Mouse (Mus musculus): ENCODE measurements around the gene Ceacam20.
"Not testable (repeated sequence)": the region's sequence is repeated elsewhere in the genome, so short reads cannot be mapped to it uniquely, and the experiment has no call there.

Ceacam20 gene

GRCm38 (mm10) chr7:19964985-19965579 lies at the start of gene Ceacam20:
Gene Ceacam20 (plus strand): TSS chr7:19965412.
- DNase-seq (ENCODE audit: low read depth in 2 of 2, low spot score in 2 of 2), result no peak

DNA sequence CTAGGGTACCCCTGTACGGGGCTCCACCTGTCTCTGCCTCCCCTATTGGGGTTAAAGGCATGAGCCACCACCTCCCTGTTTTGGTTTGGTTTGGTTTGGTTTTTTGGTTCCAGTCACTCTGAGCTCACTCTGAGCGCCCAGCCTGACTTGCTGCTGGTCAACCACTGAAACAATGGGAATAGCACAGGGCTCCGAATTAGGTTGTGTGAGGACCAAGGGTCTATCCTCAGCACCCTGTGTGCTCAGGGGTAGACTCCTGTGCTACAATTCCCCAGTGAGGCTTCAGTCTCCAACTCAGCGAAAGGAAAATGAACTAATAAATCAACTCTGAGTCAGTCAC lies 45.1 kb upstream of the Ceacam20 start:
- DNase-seq (ENCODE audit: low read depth in 2 of 2, low spot score in 2 of 2), result no peak

- DNase-seq (ENCODE audit: low read depth in 2 of 2, low spot score in 2 of 2), result peak; percentile 41 to 51
These were observed 44.5 kb upstream of the Ceacam20 start, which contains the start of gene Pvr for GRCm38 (mm10) chr7:19920506-19921261. Gene Pvr (minus strand): TSS chr7:19921160.

GRCm38 (mm10) chr7:19923354-19923753 lies 41.9 kb upstream of the Ceacam20 start:
- no peak for DNase-seq (ENCODE audit: low read depth in 2 of 2, low spot score in 2 of 2)

GRCm38 (mm10) chr7:19923797-19924196 lies 41.4 kb upstream of the Ceacam20 start:
- DNase-seq (ENCODE audit: low read depth in 2 of 2, low spot score in 2 of 2), result no peak

GRCm38 (mm10) chr7:19925376-19925775 lies 39.8 kb upstream of the Ceacam20 start:
- DNase-seq (ENCODE audit: low read depth in 2 of 2, low spot score in 2 of 2), result no peak

GRCm38 (mm10) chr7:19926849-19927480 lies 38.2 kb upstream of the Ceacam20 start:
- peak in 1 of 2 experiments; percentile 60 for DNase-seq (ENCODE audit: low read depth in 2 of 2, low spot score in 2 of 2)

- no peak for DNase-seq (ENCODE audit: low read depth in 2 of 2, low spot score in 2 of 2)
These were observed 36.7 kb upstream of the Ceacam20 start for GRCm38 (mm10) chr7:19928486-19928885.

DNA sequence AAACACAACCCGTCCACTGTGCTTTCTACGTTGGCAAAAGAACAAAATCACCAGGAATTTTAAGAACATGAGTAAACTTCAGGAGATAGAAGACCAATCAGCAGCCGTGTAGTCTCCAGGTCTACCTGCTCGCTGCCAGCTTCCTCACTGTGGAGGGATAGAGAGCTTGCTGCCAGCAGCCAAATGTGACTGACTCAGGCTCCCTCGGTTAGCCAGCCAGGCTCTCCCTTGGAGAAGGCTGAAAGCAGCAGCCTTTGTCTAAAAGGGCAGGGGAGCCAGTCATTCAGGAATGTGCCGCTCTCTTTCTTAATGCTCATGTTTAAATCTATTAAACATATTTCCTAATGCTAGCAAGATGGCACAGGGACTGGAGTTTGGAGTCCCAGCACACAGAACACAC lies 34.7 kb upstream of the Ceacam20 start:
- not testable (repeated sequence) for DNase-seq (ENCODE audit: low read depth in 2 of 2, low spot score in 2 of 2)

- peak; percentile 46 to 62 for DNase-seq (ENCODE audit: low read depth in 2 of 2, low spot score in 2 of 2)
These were observed 32.9 kb upstream of the Ceacam20 start for GRCm38 (mm10) chr7:19932133-19932876.

DNA sequence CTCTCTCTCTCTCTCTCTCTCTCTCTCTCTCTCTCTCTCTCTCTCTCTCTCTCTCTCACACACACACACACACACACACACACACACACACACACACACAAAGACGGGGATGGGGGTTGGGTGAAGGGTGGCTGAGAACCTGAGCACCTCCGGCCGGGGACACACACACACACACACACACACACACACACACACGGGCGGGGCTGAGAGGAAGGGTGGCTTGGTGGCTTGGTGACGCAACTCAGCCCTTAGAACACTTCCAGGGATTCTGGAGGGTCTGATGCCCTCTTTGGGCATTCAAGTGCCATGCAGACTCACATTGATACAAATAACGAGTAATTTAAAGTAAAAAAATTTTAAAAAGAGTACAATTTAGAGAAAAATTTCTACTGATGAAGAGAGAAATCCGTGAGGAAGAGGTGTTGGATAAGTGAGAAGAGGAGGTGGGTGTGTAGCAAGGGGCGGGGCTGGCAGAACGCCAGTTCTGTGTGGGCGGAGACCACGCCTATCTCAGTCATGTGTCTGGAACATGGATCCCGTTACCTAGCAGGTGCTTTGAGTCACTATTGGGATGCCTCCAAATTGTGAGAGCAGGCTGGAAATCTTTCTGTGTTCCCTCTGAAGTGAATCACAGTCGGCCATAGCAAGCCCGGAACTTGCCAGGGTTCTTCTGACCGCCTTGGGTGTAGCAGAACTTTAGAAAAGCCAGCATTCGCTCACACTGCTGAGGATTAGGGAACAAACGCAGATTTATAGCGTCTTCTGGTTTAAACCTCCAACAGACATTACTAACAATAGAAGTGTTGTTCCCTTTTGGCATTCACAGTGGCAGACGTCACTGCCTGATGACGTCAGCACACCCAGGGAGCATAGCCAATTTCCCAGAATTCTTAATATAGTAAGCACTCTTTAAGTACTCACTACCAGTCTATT lies 32.1 kb upstream of the Ceacam20 start:
- DNase-seq (ENCODE audit: low read depth in 2 of 2, low spot score in 2 of 2), result peak; percentile 54 to 65

DNA sequence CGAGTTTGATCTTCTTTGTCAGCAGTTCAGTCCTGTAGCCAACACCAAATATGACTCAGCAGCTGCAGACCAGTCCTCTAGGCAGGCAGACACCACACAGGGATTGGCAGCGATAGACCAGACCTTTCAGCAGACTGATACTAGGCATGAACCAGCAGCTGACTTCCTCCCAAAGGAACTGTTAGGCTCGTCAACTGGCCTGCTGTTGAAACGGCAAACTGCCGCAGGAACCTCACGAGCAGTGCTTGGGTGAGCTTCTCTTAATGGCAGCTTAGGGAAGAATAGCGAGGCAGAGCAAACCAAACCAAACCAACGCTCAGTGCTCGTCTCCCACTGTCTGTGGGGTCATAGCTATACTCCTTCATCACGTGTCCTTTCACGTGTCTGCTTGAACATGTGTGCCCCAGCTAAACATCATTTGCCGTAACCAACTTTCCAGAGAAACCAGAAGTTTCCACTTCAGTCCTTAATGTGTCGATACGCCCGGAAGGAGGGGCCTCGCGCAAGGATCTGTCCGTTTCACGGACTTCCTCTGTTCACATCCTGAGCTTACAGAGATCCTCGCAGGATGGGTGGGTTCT lies 30.0 kb upstream of the Ceacam20 start:
- no peak for DNase-seq (ENCODE audit: low read depth in 2 of 2, low spot score in 2 of 2)

GRCm38 (mm10) chr7:19935961-19936360 lies 29.3 kb upstream of the Ceacam20 start:
- DNase-seq (ENCODE audit: low read depth in 2 of 2, low spot score in 2 of 2), result no peak

- no peak for DNase-seq (ENCODE audit: low read depth in 2 of 2, low spot score in 2 of 2)
These were observed 27.9 kb upstream of the Ceacam20 start for GRCm38 (mm10) chr7:19937229-19937821.

GRCm38 (mm10) chr7:19939555-19940235 lies 25.5 kb upstream of the Ceacam20 start:
- peak in 1 of 2 experiments; percentile 56 for DNase-seq (ENCODE audit: low read depth in 2 of 2, low spot score in 2 of 2)

DNA sequence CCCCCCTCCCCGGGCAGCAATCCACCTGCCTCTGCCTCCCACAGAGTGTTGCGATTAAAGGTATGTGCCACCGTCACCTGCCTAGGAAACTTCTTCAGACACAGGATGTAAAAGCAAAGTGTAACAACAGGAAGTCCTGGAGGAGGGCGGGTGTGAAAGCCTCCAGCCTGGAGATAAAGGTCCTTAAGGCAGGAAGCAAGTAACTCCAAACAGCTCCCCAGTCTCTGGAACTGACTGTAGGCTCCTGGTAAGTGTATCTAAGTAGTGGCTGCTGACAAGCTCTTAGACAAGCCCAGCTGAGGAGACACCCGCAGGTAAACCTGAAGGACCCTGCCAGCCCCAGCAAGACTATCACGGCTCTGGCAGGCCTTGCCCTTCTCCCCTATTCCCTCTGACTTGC lies 25.0 kb upstream of the Ceacam20 start:
- peak; percentile 44 to 63 for DNase-seq (ENCODE audit: low read depth in 2 of 2, low spot score in 2 of 2)

- DNase-seq (ENCODE audit: low read depth in 2 of 2, low spot score in 2 of 2), result no peak
These were observed 20.5 kb upstream of the Ceacam20 start for GRCm38 (mm10) chr7:19944709-19945108.

DNA sequence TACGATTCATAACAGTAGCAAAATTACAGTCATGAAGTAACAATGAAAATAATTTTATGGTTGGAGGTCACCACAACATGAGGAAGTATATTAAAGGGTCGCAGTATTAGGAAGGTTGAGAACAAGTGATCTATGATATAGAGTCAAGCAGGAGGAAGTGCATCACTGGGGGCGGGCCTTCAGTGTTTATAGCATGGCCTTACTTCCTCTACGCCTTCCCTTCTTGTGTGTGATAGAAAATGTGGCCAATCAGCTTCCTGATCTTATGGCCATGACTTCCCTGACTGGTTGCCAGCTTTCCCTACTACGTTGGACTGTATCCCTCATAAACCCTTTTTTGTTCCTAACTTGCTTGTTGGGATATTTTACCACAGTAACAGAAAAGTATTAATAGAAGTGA lies 20.0 kb upstream of the Ceacam20 start:
- no peak for DNase-seq (ENCODE audit: low read depth in 2 of 2, low spot score in 2 of 2)

Measured in CD8-positive naive resting alpha-beta T cell, adult 2 months (primary cell).